Mouse (Mus musculus): ENCODE results near the gene Gm6882. TPM values are rescaled to one million over a fixed set of nuclear protein-coding genes. Genes with fewer than 3 reads are reported as not detected.
"Not testable (repeated sequence)": the region's sequence is repeated elsewhere in the genome, so short reads cannot be mapped to it uniquely, and the experiment has no call there.

The Gm6882 gene
- not detected in 2 replicates for polyA plus RNA-seq (2011; ENCODE audit: insufficient read depth, insufficient read length, low read depth, missing spikeins)

DNA sequence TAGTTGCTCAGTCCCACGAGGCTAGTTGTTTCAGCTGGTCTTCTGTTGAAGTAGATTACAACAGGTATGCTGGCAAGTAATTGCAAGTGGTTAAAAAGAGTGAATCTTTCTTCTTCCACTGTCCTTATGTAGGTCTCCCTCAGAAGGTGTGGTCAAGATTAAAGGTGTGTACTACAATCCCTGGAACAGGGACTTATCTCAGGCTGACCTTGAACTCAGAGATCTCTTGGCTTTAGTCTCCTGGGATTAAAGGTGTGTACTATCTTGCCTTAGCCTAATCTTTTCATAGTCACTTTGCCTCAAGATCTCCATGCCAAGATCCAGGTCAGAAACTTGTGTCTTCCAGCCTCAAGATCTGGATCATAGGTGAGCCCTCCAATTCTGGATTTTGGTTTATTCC lies at the start of gene Gm6882:
TSS of gene Gm6882 (minus strand) at position 101 of the 400 bp plus-strand sequence.
- H3K4me3 ChIP-seq (ENCODE audit: low read depth, low read length); H3K27me3 ChIP-seq (ENCODE audit: control insufficient read depth, insufficient read depth, low read length, poor library complexity, severe bottlenecking); H3K9ac ChIP-seq (ENCODE audit: low read depth, poor library complexity, severe bottlenecking): not testable (repeated sequence)

More for the DNA sequence above, at the start of gene Gm6882:
- not testable (repeated sequence) for H3K36me3 ChIP-seq (ENCODE audit: control insufficient read depth, insufficient read depth, low read length, poor library complexity, severe bottlenecking); H3K27ac ChIP-seq (ENCODE audit: insufficient read depth, low read length); H3K9me3 ChIP-seq (replicated peaks; ENCODE audit: control insufficient read depth, insufficient read depth, low read length, poor library complexity, severe bottlenecking); H3K4me1 ChIP-seq (ENCODE audit: control insufficient read depth, insufficient read depth, low read length)

Other genes starting within 250 kb of the Gm6882 start
- not detected in 2 replicates for gene Gm5157, start 242.3 kb downstream of the Gm6882 start, polyA plus RNA-seq (2011; ENCODE audit: insufficient read depth, insufficient read length, low read depth, missing spikeins)
- not detected in 2 replicates for gene Vmn1r124, start 172.1 kb downstream of the Gm6882 start, polyA plus RNA-seq (2011; ENCODE audit: insufficient read depth, insufficient read length, low read depth, missing spikeins)
- not detected in 2 replicates for gene Vmn1r125, start 160.6 kb downstream of the Gm6882 start, polyA plus RNA-seq (2011; ENCODE audit: insufficient read depth, insufficient read length, low read depth, missing spikeins)
- gene Vmn1r126, start 131.3 kb downstream of the Gm6882 start, polyA plus RNA-seq (2011; ENCODE audit: insufficient read depth, insufficient read length, low read depth, missing spikeins), result not detected in 2 replicates
- gene Vmn1r127, start 112.9 kb downstream of the Gm6882 start, polyA plus RNA-seq (2011; ENCODE audit: insufficient read depth, insufficient read length, low read depth, missing spikeins), result not detected in 2 replicates
- not detected in 2 replicates for gene Vmn1r128, start 83.4 kb downstream of the Gm6882 start, polyA plus RNA-seq (2011; ENCODE audit: insufficient read depth, insufficient read length, low read depth, missing spikeins)
- not detected in 2 replicates for gene Vmn1r129, start 71.5 kb downstream of the Gm6882 start, polyA plus RNA-seq (2011; ENCODE audit: insufficient read depth, insufficient read length, low read depth, missing spikeins)
- gene Vmn1r130, start 79.0 kb upstream of the Gm6882 start, polyA plus RNA-seq (2011; ENCODE audit: insufficient read depth, insufficient read length, low read depth, missing spikeins), result not detected in 2 replicates
- gene Vmn1r131, start 113.3 kb upstream of the Gm6882 start, polyA plus RNA-seq (2011; ENCODE audit: insufficient read depth, insufficient read length, low read depth, missing spikeins), result not detected in 2 replicates
- not detected in 2 replicates for gene Vmn1r132, start 181.3 kb upstream of the Gm6882 start, polyA plus RNA-seq (2011; ENCODE audit: insufficient read depth, insufficient read length, low read depth, missing spikeins)